Mouse (Mus musculus) urinary bladder, postnatal 14 days (tissue): ENCODE results near the gene Pnmt.
"Not testable (repeated sequence)": the region's sequence is repeated elsewhere in the genome, so short reads cannot be mapped to it uniquely, and the experiment has no call there.

ENCODE experiments used
- DNase-seq: peaks from one replicate; pipeline ENCODE4 v3.0.0; 2021; ENCODE audit warnings: low spot score

Gene Pnmt

DNA sequence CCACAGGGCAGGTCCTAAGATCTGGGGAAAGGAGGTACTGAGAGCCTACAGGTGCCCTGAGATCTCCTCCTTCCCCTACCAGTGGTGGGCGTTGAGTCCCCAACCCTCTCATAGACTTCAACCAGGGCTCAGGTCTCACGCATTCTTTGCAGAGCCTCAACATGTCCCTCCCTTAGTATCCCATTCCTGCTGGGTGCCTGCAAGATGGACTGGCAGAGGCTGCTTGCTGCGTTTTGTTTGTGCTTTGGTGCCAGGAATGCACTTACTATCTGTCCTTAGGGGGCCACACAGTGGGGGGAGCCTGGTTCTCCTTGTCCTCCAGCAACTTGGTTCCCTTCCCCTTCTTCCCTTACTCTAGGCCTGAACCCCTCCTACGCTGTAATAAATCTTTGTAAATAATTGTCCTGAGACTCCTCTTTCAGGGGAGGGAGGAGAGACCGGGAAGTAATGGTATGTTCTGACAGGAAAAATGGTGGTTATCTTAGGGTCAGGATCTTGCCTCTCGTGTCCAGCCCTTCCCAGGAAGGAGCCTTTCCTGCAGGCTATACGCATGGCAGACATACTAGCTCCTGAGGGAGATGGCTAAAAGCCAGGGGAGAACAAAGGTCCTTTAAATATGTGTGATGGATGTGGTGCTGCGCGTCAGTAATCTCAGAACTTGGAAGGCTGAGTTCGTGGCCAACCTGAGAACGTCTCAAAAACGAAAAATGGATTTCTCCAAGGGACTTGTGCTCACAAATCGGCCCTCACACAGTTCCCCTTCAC is 28.7 kb upstream of the Pnmt start:
- DNase-seq = no peak

- DNase-seq = peak; percentile 92
Observed at GRCm38 (mm10) chr11:98358161-98359083, 27.8 kb upstream of the Pnmt start, which contains the start of gene Stard3. TSS of gene Stard3 (plus strand) at chr11:98358368.

DNA sequence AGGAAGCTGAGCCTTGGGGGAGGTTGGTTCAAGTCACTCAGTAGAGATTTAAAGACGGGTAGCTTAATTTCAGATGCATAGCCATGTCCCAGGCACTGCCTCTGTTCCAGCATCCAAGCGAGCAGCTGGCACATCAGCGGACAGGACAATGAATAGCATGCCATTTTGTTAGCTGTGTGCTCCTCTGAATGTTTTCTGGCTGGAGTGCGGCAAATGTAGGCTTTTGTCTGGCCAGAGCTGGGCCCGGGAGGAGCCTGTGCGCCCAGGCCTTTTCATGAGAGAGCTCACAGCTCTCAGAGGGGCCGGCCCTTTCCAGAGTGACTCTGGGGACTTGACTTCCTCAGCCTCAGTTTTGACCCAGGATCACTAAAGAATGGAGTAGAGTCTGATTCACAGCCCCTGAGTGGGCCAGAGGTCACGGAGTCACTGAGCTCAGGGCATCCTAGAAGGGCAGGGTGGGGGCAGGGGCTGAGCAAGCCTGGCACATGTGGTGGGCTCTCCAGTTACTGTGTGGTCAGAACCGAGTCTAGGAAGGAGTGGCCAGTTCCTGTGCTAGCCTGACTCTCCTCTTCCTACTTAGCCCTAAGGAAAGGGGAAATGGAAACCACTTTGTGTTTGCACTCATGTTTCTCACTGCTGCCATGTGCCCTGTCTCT is 25.3 kb upstream of the Pnmt start:
- no peak for DNase-seq

DNA sequence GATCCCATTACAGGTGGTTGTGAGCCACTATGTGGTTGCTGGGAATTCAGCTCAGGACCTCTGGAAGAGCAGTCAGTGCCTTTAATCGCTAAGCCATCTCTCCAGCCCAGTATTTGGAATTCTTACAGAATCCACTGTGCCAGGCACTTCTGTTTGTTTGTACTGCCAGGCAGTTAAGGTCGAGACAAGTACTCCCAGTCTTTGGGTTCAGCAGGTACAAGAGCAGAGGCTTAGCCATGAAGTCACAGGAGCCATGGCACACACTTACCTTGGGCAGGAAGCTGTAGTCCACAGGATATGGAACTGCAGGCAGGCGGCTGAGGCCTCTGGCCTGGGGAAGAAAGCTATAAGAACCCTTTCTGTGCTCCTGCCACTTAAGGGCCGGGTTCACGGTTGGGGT is 22.4 kb upstream of the Pnmt start:
- DNase-seq = no peak

- no peak for DNase-seq
Observed at GRCm38 (mm10) chr11:98364410-98364809, 21.8 kb upstream of the Pnmt start.

GRCm38 (mm10) chr11:98366290-98366689 is 20.0 kb upstream of the Pnmt start:
- DNase-seq = no peak

- DNase-seq = no peak
Observed at GRCm38 (mm10) chr11:98367171-98367862, 18.9 kb upstream of the Pnmt start.

DNA sequence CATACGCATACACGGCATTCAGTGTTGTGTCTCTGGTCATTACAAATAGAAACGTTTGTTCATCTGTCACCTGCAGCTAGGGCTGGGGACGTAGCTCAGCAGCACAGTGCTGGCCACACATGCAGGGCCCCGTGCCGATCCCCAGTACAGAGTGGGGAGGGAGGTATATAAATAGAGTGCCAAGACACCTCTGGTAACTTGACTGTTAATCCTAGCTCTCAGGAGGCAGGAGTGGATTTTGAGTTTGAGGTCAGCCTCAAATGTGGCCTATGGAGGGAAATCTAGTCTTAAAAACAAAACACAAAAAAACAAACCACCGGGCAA is 18.4 kb upstream of the Pnmt start:
- DNase-seq = no peak

GRCm38 (mm10) chr11:98369337-98369736 is 16.9 kb upstream of the Pnmt start:
- DNase-seq = no peak

GRCm38 (mm10) chr11:98370588-98370987 is 15.7 kb upstream of the Pnmt start:
- no peak for DNase-seq

DNA sequence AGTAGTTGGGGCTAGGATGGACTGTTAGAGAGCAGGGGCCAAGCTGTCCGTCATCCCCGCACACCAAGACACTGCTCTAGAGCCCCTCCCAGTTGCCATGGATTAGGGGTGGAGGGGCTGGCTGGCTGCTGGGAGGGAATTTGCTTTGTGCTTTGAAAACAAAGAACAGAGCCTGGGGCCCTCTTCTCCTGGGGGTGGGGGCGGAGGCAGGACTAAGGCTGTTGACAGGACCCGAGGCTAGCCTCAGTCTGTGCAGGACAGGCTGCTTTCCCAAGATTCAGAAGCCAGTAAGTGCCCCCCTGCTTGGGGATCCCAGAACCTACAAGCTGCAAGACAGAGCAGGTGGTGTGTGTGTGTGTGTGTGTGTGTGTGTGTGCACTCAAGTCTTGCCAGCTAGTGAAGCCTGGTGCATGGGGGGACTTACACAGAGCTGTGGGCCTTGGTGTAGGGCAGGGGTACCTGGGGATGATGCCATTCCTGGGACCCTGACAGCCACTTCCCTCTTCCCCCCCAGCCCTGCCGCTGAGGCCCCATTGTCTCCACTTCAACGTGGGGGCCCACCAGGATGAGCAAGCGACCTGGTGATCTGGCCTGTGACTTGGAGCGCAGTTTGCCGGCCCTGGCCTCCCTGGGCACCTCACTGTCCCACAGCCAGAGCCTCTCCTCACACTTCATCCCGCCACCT is 14.6 kb upstream of the Pnmt start:
- DNase-seq = no peak

- peak; percentile 68 for DNase-seq
Observed at GRCm38 (mm10) chr11:98372406-98372805, 13.8 kb upstream of the Pnmt start.

GRCm38 (mm10) chr11:98373244-98373643 is 13.0 kb upstream of the Pnmt start:
- no peak for DNase-seq

- DNase-seq = no peak
Observed at GRCm38 (mm10) chr11:98374266-98374665, 12.0 kb upstream of the Pnmt start.

GRCm38 (mm10) chr11:98376756-98377155 is 9.5 kb upstream of the Pnmt start:
- no peak for DNase-seq

DNA sequence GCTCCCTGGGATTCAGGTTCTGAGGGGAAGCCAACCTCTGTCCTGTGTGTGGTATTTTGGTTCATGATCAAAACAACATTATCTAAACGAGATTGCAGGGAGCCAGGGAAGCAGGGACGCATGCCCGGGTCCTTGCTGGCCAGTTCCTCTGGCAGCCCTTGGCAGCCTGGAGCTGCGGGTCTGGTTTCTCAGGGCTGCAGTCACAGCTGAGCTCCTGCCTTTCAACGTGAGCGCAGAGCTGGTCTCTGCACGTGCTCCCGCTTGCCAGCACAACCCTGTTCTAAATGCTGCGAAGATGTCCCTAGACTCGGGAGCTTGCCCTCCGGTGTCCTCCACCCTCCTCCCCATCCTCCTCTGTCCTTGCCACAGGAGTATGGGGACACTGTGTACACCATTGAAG is 8.5 kb upstream of the Pnmt start:
- DNase-seq = no peak

DNA sequence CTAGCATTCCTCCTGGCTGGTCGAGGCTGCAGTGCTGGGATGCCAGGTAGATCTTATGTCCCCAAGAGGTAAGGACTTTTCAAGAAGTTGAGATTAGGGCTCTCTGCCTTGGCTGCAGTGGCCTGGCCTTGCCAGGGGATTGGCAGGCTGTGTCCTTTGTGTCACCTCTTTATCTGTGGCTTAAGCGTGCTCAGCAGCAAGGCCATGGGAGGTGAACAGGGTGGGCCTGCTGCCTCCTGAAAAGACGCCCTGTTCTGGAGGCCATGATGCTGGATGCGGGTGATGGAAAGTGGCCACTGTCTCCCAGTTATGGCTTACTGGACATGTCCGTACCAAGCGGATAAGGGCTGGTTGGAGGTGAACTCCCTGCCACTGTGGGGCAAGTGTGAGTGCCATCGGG is 6.9 kb upstream of the Pnmt start:
- no peak for DNase-seq

- DNase-seq = no peak
Observed at GRCm38 (mm10) chr11:98380106-98380505, 6.1 kb upstream of the Pnmt start.

- no peak for DNase-seq
Observed at GRCm38 (mm10) chr11:98381651-98382050, 4.6 kb upstream of the Pnmt start.

- not testable (repeated sequence) for DNase-seq
Observed at GRCm38 (mm10) chr11:98382405-98382804, 3.8 kb upstream of the Pnmt start.

- DNase-seq = no peak
Observed at GRCm38 (mm10) chr11:98383261-98384030, 2.8 kb upstream of the Pnmt start, which contains the start of gene Tcap. TSS of gene Tcap (plus strand) at chr11:98383811.
